Mouse (Mus musculus): ENCODE measurements at regions not wholly inside any gene's neighbourhood (a gene's known extent, or its start where the extent isn't known, plus 50 kb on each side); places are given as distances from the start of the nearest gene placed in this dataset.
"Not testable (repeated sequence)": the region's sequence is repeated elsewhere in the genome, so short reads cannot be mapped to it uniquely, and the experiment has no call there.

GRCm38 (mm10) chr2:116331801-116332200, 266.2 kb upstream of the Meis2 start:
- no peak for ATAC-seq (ENCODE audit: low FRiP score)

GRCm38 (mm10) chr2:116322039-116322770, 256.6 kb upstream of the Meis2 start:
- H3K4me2 ChIP-seq: no peak overlapping the region
- H3K4me1 ChIP-seq (replicated peaks): peaks cover 23% of the 10 kb centered on the region
- no peak overlapping the region for H3K9ac ChIP-seq
- H3K27ac ChIP-seq: 0 out of 2 replicates have a peak overlapping the region, but pooled peaks have one; percentile 44
- no peaks in the 10 kb centered on the region for H3K36me3 ChIP-seq
- no peaks in the 10 kb centered on the region for H3K9me3 ChIP-seq
- H3K4me3 ChIP-seq: no peak overlapping the region
- no peak for ATAC-seq (ENCODE audit: low FRiP score)
- 56% methylated on average over 14 of the region's 14 CpGs for WGBS
- H3K27me3 ChIP-seq: no peaks in the 10 kb centered on the region

More at GRCm38 (mm10) chr2:116331801-116332200, 266.2 kb upstream of the Meis2 start:
- no peak overlapping the region for H3K4me2 ChIP-seq
- 86% methylated on average over 3 of the region's 3 CpGs for WGBS
- no peaks in the 10 kb centered on the region for H3K27me3 ChIP-seq
- no peaks in the 10 kb centered on the region for H3K4me1 ChIP-seq (replicated peaks)
- no peaks in the 10 kb centered on the region for H3K36me3 ChIP-seq
- H3K4me3 ChIP-seq: no peak overlapping the region
- H3K27ac ChIP-seq: no peak overlapping the region
- H3K9me3 ChIP-seq: no peaks in the 10 kb centered on the region
- H3K9ac ChIP-seq: no peak overlapping the region

GRCm38 (mm10) chr2:116299551-116299950, 233.9 kb upstream of the Meis2 start:
- no peaks in the 10 kb centered on the region for H3K27me3 ChIP-seq
- H3K4me2 ChIP-seq: no peak overlapping the region
- no peaks in the 10 kb centered on the region for H3K9me3 ChIP-seq
- H3K9ac ChIP-seq: no peak overlapping the region
- no peak for ATAC-seq (ENCODE audit: low FRiP score)
- H3K27ac ChIP-seq: no peak overlapping the region
- no peaks in the 10 kb centered on the region for H3K4me1 ChIP-seq (replicated peaks)
- no peaks in the 10 kb centered on the region for H3K36me3 ChIP-seq
- 53% methylated on average over 1 of the region's 1 CpGs for WGBS
- H3K4me3 ChIP-seq: no peak overlapping the region

DNA sequence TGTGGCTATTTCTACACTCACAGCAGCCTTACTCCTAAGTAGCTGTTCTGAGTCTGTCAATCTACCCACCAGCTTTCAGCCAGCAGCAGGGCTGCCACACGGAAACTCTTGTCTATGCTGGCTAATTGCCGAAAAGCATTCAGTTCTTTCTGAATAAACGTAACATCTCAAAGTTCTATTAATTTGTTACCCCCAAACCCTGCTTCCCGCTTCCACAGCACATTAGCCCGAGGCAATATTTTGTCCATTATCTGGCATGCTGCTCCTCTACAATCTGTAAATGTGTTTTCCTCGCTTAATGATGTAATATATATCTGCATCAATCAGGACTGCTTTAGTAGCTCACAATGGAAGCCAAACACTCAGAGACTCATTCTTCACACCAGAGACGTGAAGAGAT, 224.2 kb upstream of the Meis2 start:
- 0 out of 2 replicates have a peak, but pooled peaks have one; percentile 43 for ATAC-seq (ENCODE audit: low FRiP score)
- Histone ChIP-seq H3K9me3 (no peaks in the 10 kb centered on the region), H3K4me3 (no peak overlapping the region), H3K4me1 (replicated peaks) (peaks cover 8% of the 10 kb centered on the region; the same call in 1 of the 2 replicates), H3K27ac (peak overlapping the region; percentile 30; the same call in 1 of the 2 replicates), H3K27me3 (no peaks in the 10 kb centered on the region), H3K4me2 (no peak overlapping the region), H3K9ac (no peak overlapping the region), H3K36me3 (no peaks in the 10 kb centered on the region)
- WGBS: 59% methylated on average over 7 of the region's 7 CpGs

GRCm38 (mm10) chr2:116243191-116243590, 177.6 kb upstream of the Meis2 start:
- H3K9ac ChIP-seq; H3K36me3 ChIP-seq; H3K9me3 ChIP-seq; H3K27ac ChIP-seq; H3K4me2 ChIP-seq; H3K4me1 ChIP-seq (replicated peaks); H3K4me3 ChIP-seq; H3K27me3 ChIP-seq; ATAC-seq (ENCODE audit: low FRiP score): not testable (repeated sequence)
- 58% methylated on average over 3 of the region's 3 CpGs for WGBS

- ATAC-seq (ENCODE audit: low FRiP score): no peak
- no peaks in the 10 kb centered on the region for H3K9me3 ChIP-seq
Measured at GRCm38 (mm10) chr2:116236731-116237130, 171.1 kb upstream of the Meis2 start.

GRCm38 (mm10) chr2:116232793-116233192, 167.2 kb upstream of the Meis2 start:
- no peak for ATAC-seq (ENCODE audit: low FRiP score)
- no peak overlapping the region for H3K9ac ChIP-seq
- no peaks in the 10 kb centered on the region for H3K27me3 ChIP-seq
- WGBS: 92% methylated on average over 1 of the region's 1 CpGs
- no peak overlapping the region for H3K4me2 ChIP-seq
- no peaks in the 10 kb centered on the region for H3K36me3 ChIP-seq
- H3K9me3 ChIP-seq: no peaks in the 10 kb centered on the region
- no peak overlapping the region for H3K4me3 ChIP-seq
- no peak overlapping the region for H3K27ac ChIP-seq
- H3K4me1 ChIP-seq (replicated peaks): no peaks in the 10 kb centered on the region

More at GRCm38 (mm10) chr2:116236731-116237130, 171.1 kb upstream of the Meis2 start:
- Histone ChIP-seq H3K9ac (no peak overlapping the region), H3K36me3 (no peaks in the 10 kb centered on the region), H3K27ac (no peak overlapping the region), H3K4me3 (no peak overlapping the region), H3K4me2 (no peak overlapping the region), H3K27me3 (no peaks in the 10 kb centered on the region), H3K4me1 (replicated peaks) (no peaks in the 10 kb centered on the region)

- Histone ChIP-seq H3K27ac (no peak overlapping the region), H3K36me3 (no peaks in the 10 kb centered on the region), H3K4me3 (no peak overlapping the region), H3K9ac (no peak overlapping the region), H3K4me1 (replicated peaks) (no peaks in the 10 kb centered on the region), H3K27me3 (no peaks in the 10 kb centered on the region), H3K9me3 (no peaks in the 10 kb centered on the region), H3K4me2 (no peak overlapping the region)
- WGBS: 78% methylated on average over 7 of the region's 7 CpGs
- no peak for ATAC-seq (ENCODE audit: low FRiP score)
Measured at GRCm38 (mm10) chr2:116216418-116216817, 150.8 kb upstream of the Meis2 start.

DNA sequence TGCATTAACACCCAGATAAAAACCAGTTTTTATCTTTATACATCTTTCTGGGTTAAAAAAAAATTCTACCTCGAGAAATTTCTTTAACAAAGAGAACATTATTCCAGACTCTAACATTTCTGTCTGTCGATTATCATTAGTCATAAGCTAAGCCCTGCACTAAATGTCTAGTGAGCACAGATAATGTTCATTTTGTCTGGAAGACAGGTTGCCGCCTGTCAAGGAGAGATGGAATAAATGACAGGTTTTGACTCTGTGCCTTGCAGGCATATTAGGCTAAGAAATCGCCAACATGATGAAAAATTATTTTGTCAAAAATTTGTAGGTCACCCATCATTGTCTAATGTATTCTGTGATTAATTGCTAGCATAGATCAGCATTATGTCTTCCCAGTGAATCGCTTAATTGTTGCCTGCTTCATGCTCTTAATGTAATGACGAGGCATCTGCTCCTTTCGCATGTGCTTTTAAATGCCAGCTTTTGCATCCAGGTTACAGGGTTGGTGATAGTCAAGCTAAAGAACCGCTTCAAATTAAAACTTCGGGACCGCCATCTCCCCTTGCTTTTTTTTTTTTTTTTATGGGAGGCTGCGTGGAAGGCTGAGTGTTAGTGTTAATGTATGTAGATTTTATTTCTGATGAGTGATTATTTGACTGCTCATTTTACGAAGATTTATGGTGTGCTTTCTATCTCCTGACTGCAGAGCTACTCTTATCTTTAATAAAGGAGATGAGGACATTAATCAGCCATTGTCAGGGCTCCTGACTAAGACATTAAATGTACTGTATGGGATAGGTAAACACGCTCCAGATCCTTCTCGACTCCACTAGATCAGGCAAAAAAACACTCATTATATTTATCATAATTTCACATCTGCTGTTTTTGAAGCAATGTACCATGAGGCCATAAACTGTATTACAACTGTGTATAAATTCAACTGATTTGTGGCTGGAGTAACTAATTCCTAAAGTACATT, 135.9 kb upstream of the Meis2 start:
- peak; percentile 79 for ATAC-seq (ENCODE audit: low FRiP score)
- Histone ChIP-seq H3K9me3 (no peaks in the 10 kb centered on the region), H3K9ac (no peak overlapping the region), H3K36me3 (no peaks in the 10 kb centered on the region), H3K4me1 (replicated peaks) (peaks cover 18% of the 10 kb centered on the region), H3K27me3 (no peaks in the 10 kb centered on the region), H3K4me3 (no peak overlapping the region), H3K27ac (peak overlapping the region; percentile 19; the same call in 1 of the 2 replicates), H3K4me2 (peak overlapping the region; percentile 39)
- WGBS: 38% methylated on average over 14 of the region's 14 CpGs

- Histone ChIP-seq H3K27ac (peak overlapping the region; percentile 75), H3K9me3 (no peaks in the 10 kb centered on the region), H3K4me3 (no peak overlapping the region), H3K4me2 (no peak overlapping the region), H3K4me1 (replicated peaks) (peaks cover 18% of the 10 kb centered on the region), H3K27me3 (no peaks in the 10 kb centered on the region), H3K36me3 (no peaks in the 10 kb centered on the region), H3K9ac (0 out of 2 replicates have a peak overlapping the region, but pooled peaks have one; percentile 24)
- 45% methylated on average over 5 of the region's 5 CpGs for WGBS
- 0 out of 2 replicates have a peak, but pooled peaks have one; percentile 27 for ATAC-seq (ENCODE audit: low FRiP score)
Measured at GRCm38 (mm10) chr2:116200795-116201194, 135.2 kb upstream of the Meis2 start.

GRCm38 (mm10) chr2:116181861-116182260, 116.2 kb upstream of the Meis2 start:
- Histone ChIP-seq H3K9ac (no peak overlapping the region), H3K9me3 (no peaks in the 10 kb centered on the region), H3K27ac (no peak overlapping the region), H3K36me3 (no peaks in the 10 kb centered on the region), H3K4me3 (no peak overlapping the region), H3K27me3 (no peaks in the 10 kb centered on the region), H3K4me1 (replicated peaks) (no peaks in the 10 kb centered on the region), H3K4me2 (no peak overlapping the region)
- WGBS: 79% methylated on average over 11 of the region's 11 CpGs
- ATAC-seq (ENCODE audit: low FRiP score): no peak

GRCm38 (mm10) chr2:116177155-116177554, 111.5 kb upstream of the Meis2 start:
- no peak overlapping the region for H3K4me2 ChIP-seq
- 91% methylated on average over 3 of the region's 3 CpGs for WGBS
- H3K9me3 ChIP-seq: no peaks in the 10 kb centered on the region
- no peak for ATAC-seq (ENCODE audit: low FRiP score)
- H3K36me3 ChIP-seq: no peaks in the 10 kb centered on the region
- no peak overlapping the region for H3K27ac ChIP-seq
- no peak overlapping the region for H3K9ac ChIP-seq
- H3K4me3 ChIP-seq: no peak overlapping the region
- H3K4me1 ChIP-seq (replicated peaks): no peaks in the 10 kb centered on the region
- H3K27me3 ChIP-seq: no peaks in the 10 kb centered on the region

All from hindbrain, embryonic 13.5 days (tissue).